Mouse (Mus musculus) ES-E14 (cell line): ENCODE results near the gene Epb41. TPM values are rescaled to one million over a fixed set of nuclear protein-coding genes. Genes with fewer than 3 reads are reported as not detected.

ENCODE experiments used
- DNase-seq: peaks from one replicate; pipeline ENCODE4 v3.0.0-alpha.2; 2013; ENCODE audit warnings: low read depth, low spot score
- H3K27ac ChIP-seq: 2 replicates; pipeline ENCODE4 v1.5.1; 2012; ENCODE audit warnings: low read depth, mild to moderate bottlenecking, low read length, moderate library complexity, mixed read lengths; ENCODE audit not compliant: poor library complexity, insufficient read depth, severe bottlenecking
- H3K36me3 ChIP-seq: 2 replicates; pipeline ENCODE4 v1.6.1; 2012; ENCODE audit warnings: mild to moderate bottlenecking, low read length, moderate library complexity, mixed read lengths; ENCODE audit not compliant: control insufficient read depth, poor library complexity, insufficient read depth, severe bottlenecking
- H3K4me1 ChIP-seq, 2 experiments: fragments of 150-350 bp in 1 of 2; sonication (generic) in 1 of 2; 2 replicates each; pipeline ENCODE4 v1.6.1; 2012; ENCODE audit warnings: low read length in 2 of 2, mild to moderate bottlenecking in 1 of 2, mixed read lengths in 1 of 2; ENCODE audit not compliant: control insufficient read depth in 2 of 2, insufficient read depth in 2 of 2, poor library complexity in 1 of 2
- H3K4me3 ChIP-seq, 2 experiments: fragments of 150-350 bp in 1 of 2; sonication (generic) in 1 of 2; 2 replicates each; pipeline ENCODE4 v1.5.1; 2012; ENCODE audit warnings: low read length in 2 of 2, low read depth in 1 of 2, mild to moderate bottlenecking in 1 of 2, mixed read lengths in 1 of 2; ENCODE audit not compliant: insufficient read depth in 1 of 2, poor library complexity in 1 of 2, severe bottlenecking in 1 of 2
- H3K9ac ChIP-seq: 2 replicates; pipeline ENCODE4 v1.6.1; 2012; ENCODE audit warnings: low read depth, mild to moderate bottlenecking, low read length, mixed read lengths; ENCODE audit not compliant: poor library complexity, insufficient read depth, severe bottlenecking
- H3K9me3 ChIP-seq: fragments of 150-350 bp; sonication (generic); 2 replicates; pipeline ENCODE4 v1.6.1; 2012; ENCODE audit warnings: low read depth, mild to moderate bottlenecking, low read length; ENCODE audit not compliant: control insufficient read depth, insufficient read depth
- CHD2 ChIP-seq: IDR thresholded peaks from 2 replicates; pipeline ENCODE4 v1.6.1; 2014; ENCODE audit warnings: mild to moderate bottlenecking, low read depth, low read length, inconsistent platforms
- HCFC1 ChIP-seq: IDR thresholded peaks from 2 replicates; pipeline ENCODE4 v1.6.1; 2012; ENCODE audit warnings: low read length, inconsistent platforms, borderline replicate concordance; ENCODE audit not compliant: insufficient read depth
- MAFK ChIP-seq: IDR thresholded peaks from 2 replicates; pipeline ENCODE4 v1.6.1; 2014; ENCODE audit warnings: mild to moderate bottlenecking, low read depth, low read length, inconsistent platforms; ENCODE audit not compliant: insufficient read depth
- ZC3H11A ChIP-seq: IDR thresholded peaks from 2 replicates; pipeline ENCODE4 v1.6.1; 2012; ENCODE audit warnings: low read depth, mild to moderate bottlenecking, inconsistent platforms, low read length, borderline replicate concordance
- ZNF384 ChIP-seq: IDR thresholded peaks from 2 replicates; pipeline ENCODE4 v1.6.1; 2012; ENCODE audit warnings: low read depth, low read length, inconsistent platforms
- in situ Hi-C, 2 experiments: fragments of 600-800 bp; cut with MboI; formaldehyde crosslinking; loops; one replicate each; pipeline ENCODE4 v1.15.1; 2025; ENCODE audit warnings: low sequenced_read_pairs in 2 of 2, inconsistent platforms in 1 of 2; ENCODE audit not compliant: unreplicated experiment in 2 of 2
- total RNA-seq: library from RNA; depleted of rRNA; stranded (reverse); fragments of 300-350 nt; gene quantifications from 2 replicates; pipeline ENCODE4 v1.2.3, GENCODE M21; 2012

Epb41 gene
- total RNA-seq, 1 experiment = 16.3 TPM

DNA sequence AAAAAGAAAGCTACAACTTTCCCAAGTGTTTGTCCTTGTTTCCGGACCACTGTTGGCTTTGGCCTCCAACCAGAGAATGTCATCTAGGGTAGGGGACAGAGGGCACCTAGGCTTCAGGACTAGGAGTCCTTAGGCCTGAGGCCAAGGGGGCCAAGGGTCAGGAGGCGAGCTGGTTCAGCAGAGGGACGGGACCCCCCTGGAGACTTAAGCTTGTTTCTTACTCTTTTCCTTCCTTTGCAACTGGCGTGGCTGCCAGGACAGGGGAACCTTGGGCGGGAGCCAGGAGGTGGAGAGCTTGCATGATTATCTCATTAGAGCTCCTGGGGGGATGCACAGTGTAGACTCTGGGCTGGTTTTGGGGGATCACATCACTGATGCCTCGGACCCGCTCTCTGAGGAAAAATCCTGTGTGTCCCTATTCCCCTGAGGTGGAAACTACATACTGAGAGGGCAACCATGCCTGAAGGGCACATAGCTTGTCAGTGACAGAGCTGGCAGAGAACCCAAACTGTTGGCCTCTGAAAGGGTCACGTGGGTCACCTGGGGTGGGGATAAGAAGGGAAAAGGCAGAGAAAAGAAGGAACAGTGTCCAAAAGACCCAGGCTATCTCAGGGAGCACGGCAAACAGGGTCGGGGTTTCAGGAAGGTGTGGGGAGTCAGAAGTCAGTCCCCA, 8.9 kb downstream of the Epb41 start:
- no peak for TF ChIP-seq CHD2
- TF ChIP-seq HCFC1 = no peak
- no peak for TF ChIP-seq ZNF384
- TF ChIP-seq MAFK = no peak
- no peak for TF ChIP-seq ZC3H11A
- Histone ChIP-seq H3K9me3 (no peaks in the 10 kb centered on the region), H3K4me1 (no peaks in the 10 kb centered on the region), H3K9ac (no peak overlapping the region), H3K4me3 (no peak overlapping the region), H3K27ac (no peak overlapping the region), H3K36me3 (no peaks in the 10 kb centered on the region)
- DNase-seq = no peak
- in situ Hi-C loops = no loop called here

DNA sequence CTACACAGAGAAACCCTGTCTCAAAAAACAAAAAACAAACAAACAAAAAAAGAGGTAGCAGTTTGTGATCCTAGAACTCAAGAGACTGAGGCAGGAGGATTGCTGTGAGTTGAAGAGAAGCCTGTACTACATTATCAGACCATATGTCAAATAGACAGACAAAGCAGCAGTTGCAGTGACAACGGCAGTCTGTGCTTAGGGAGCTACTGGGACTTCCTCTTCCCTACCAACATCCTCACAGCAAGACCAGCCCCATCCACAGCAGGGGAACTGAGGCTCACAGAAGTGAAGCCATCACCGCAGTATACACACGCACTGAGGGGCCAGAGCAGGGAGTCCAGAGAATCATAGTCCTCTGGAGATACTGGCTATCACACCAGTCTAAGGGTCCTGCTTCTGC, 9.5 kb downstream of the Epb41 start:
- Histone ChIP-seq H3K9me3 (no peaks in the 10 kb centered on the region), H3K9ac (no peak overlapping the region), H3K4me3 (no peak overlapping the region), H3K36me3 (no peaks in the 10 kb centered on the region), H3K4me1 (no peaks in the 10 kb centered on the region), H3K27ac (no peak overlapping the region)
- TF ChIP-seq ZC3H11A = no peak
- no peak for TF ChIP-seq CHD2
- no peak for TF ChIP-seq MAFK
- TF ChIP-seq ZNF384 = no peak
- TF ChIP-seq HCFC1 = no peak
- DNase-seq = no peak
- in situ Hi-C loops = no loop called here

DNA sequence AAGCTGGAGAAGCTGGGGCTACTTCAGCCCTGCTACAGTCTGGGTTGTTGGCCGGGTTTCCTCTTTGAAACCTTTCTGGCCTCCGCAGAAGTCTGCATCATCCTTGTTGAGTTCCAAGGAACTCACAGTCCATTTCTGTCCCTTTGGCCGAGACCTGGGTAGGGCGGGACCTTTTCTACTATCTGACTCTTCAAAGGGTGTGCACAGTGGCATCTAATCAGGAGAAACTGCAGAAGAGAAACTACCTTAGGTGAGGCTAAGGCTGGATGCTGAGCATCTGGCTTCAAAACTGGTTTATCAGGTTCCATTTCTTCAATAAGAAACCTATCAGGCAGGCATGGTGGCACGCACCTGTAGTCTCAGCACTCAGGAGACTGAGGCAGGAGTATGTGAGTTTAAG, 10.6 kb downstream of the Epb41 start:
- no peak for DNase-seq
- TF ChIP-seq ZNF384 (no peak), HCFC1 (no peak), MAFK (no peak), ZC3H11A (no peak), CHD2 (no peak)
- no peaks in the 10 kb centered on the region for H3K9me3 ChIP-seq
- no peak overlapping the region for H3K4me3 ChIP-seq
- in situ Hi-C loops = no loop called here
- no peak overlapping the region for H3K9ac ChIP-seq
- H3K36me3 ChIP-seq = no peaks in the 10 kb centered on the region
- no peak overlapping the region for H3K27ac ChIP-seq
- no peaks in the 10 kb centered on the region for H3K4me1 ChIP-seq

DNA sequence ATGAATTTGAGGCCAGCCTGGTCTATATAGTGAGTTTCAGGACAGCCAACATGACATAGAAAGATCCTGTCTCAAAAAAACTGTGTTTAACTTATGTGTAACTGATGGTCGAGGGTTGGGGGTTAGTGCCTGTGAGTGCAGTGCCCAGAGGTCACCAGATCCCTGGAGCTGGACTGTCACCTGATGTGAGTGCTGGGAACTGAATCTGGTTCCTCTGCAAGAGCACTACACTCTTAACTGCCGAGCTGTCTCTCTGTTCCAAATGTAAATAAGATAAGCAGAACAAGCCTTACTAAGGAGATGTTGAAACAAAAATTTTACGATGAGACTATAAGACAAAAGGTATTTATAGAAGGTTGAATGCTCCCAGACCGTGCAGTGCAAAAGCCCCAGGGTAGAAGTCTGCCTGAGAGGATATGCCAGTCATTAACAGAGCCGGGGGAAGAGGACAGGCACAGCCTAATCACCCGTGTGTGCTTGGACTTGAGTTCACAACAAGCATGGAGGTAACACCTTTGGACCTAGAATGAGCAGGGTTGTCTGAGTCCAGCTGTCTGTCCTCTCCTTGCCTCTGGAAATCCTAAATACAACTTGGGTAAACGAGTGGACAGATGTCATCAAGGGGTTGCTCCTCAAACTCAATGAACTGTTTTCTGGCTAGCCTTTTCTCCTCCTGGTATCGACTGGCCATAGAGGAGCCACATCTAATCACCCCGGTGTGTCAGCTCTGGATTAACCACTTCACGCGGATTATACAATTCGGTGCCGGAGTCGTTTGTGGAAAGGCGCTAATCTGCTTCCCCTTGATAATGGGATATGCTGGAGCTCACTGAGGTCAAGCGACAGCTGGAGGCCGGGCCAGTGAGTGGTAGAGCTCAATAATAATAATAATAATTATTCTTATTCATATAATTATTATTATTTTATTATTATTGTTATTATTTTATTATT, 11.9 kb downstream of the Epb41 start:
- no peaks in the 10 kb centered on the region for H3K4me1 ChIP-seq
- H3K27ac ChIP-seq = no peak overlapping the region
- in situ Hi-C loops = no loop called here

More for the DNA sequence above, 11.9 kb downstream of the Epb41 start:
- Histone ChIP-seq H3K4me3 (no peak overlapping the region), H3K9me3 (no peaks in the 10 kb centered on the region), H3K36me3 (no peaks in the 10 kb centered on the region), H3K9ac (no peak overlapping the region)
- DNase-seq = no peak
- TF ChIP-seq HCFC1 = no peak
- TF ChIP-seq ZC3H11A = no peak
- TF ChIP-seq CHD2 = no peak
- TF ChIP-seq MAFK = no peak
- TF ChIP-seq ZNF384 = no peak
